Mouse (Mus musculus) embryo, embryonic 10.5 days (tissue): ENCODE measurements at regions not wholly inside any gene's neighbourhood (a gene's known extent, or its start where the extent isn't known, plus 50 kb on each side); places are given as distances from the start of the nearest gene placed in this dataset.

Experiments
- DNase-seq: peaks from one replicate; pipeline ENCODE4 v3.0.0-alpha.2; 2015; ENCODE audit warnings: low spot score

DNA sequence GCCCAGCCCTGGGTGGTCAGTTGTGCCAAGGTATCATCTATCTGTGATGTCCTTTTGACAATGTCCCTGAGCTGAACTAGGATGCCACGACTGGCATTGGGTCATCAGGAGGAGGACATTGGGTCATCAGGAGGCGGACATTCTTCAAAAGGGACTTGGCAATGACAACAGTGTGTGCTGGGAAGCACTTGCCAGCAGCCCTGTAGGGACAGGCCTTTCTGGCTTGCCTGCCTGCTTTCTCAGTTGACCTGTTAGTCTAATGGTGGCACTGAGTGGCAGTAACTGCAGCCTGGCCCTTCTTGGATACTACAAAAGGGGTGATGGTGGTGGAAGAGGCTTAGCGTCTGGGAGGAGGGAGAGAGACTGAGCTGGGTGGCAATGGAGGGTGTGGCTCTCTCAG, 137.2 kb upstream of the Prox1 start:
- DNase-seq = no peak

DNA sequence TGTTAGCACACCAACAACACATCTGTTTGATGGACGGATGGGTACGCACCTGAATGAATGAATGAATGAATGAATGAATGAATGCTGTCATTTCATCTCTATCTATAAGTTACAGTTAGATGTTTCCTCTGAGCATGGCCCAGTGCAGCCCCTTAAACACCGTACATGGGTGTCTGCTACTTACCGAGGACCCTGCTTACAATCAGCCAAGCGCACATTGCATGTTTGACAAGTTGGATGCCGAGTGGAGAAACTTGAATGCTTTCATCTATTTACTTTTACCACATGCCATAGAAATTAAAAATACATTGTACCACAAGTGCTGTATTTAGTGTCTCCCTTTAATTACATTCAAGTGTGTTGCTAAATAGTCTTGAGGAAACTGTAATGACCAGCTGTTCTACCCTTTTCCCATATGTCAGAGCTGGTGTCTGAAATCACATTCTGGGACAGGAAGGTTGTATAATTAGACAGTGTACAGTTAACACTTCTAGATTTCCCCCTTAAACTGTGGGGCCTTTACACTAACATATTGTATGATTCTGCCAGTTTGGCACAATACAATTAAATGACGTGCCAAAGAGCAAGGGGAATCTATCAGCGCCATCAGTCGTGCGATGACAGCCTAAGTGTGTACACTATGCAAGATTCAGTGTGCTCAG, 127.3 kb upstream of the Prox1 start:
- no peak for DNase-seq

DNA sequence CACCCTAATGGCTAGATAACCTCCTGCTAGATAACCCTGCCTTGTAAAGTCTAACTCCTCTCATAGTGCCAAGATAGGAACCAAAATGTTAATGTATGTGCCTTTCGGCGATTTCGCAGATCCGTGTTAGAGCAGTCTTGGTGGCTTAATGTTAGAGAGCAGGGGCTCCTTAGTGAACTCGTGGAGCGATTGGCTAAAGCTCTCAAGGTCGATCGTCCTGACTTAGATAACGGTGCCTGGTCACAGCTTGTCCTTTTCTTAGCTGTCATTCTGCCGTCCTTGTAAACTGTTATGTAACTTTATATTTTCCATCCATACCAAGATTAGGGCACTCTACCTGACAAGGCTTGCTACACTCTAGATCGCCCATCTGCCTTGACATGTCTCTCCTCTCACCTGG, 119.5 kb upstream of the Prox1 start:
- DNase-seq = no peak

DNA sequence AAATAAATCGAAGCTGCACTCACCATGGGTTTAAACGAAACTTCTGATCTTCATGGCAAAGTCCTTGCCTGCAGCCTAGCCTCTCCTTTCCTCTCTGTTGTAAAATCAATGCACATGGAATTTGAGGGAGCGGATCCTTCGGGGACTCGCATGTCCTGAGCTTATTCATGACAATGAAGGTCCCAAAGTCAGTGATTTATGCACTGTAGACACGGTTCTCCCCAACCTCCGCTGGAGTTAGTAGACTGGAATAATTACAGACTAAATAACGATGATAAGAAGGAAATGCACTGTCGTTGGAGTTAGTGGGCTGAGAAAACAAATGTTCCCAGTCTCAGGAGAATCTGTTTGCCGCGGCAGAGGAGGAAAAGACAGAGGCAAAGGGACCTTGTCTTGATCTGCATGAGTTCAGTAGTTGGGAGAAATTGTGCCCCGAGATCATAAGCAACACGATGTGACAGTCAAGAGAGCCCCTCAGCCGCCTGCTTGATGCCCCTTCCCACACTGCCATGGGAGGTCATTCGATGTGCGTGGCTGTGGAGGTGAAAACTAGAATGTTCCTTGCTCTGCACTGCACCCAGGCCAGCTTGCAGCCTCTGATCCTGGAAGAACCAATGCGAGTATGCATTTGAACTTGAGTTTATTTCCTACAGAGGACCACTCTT, 116.1 kb upstream of the Prox1 start:
- DNase-seq = no peak

DNA sequence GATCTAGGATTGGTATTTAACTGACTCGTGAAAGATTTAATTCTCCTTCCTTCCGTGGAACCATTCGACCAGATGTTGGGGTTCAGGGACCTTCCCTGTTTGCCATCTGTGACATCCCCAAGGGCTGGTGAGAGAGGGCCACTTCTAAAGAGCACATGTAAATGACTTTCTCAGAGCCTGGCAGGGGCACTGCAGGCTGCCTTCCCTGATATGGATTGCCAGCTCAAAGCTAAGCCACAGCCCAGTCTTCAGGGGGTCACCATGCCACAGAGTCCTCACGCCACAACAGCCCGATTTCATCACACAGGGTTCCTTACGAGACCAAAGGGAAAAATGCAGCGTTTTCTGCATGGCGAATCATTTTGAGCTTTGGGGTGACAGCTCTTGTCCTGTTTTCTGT, 115.1 kb upstream of the Prox1 start:
- DNase-seq = no peak

DNA sequence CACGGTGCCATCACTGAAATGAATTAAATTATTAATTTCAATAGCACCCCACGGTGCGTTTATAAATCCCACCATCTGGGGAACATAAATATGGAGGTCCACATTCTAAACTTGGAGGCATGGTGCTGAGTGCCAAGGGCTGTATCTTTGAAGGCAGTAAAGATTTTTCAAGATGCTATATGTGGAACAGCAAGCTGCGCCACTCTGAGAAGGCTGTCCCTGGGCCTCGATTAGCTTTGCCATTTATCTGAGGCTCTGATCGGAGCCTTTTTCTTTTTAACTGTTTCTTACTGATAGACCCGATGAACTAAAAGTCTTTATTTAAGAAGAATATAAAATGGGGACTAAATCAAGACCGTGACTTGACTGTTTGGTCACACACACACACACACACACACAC, 114.5 kb upstream of the Prox1 start:
- DNase-seq = no peak

DNA sequence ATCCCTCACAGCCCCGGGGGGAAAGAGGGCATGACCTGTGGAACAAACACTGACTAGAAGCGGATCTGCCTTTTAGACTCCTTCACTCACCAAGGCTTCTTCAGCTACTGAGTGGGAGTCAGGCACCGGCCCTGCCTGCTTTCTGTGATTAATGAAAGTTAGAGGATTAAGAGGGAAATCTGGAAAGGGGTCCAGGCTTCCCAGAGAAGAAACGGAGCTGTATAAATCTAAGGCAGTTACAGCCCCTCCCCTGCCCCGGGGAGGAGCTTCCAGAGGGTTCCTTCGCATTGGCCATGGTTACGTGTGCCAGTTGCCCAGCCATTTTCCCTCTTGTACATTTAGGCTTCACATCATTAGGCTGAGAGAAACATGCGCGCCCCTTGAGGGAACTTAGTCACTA, 113.6 kb upstream of the Prox1 start:
- DNase-seq = peak; percentile 7

DNA sequence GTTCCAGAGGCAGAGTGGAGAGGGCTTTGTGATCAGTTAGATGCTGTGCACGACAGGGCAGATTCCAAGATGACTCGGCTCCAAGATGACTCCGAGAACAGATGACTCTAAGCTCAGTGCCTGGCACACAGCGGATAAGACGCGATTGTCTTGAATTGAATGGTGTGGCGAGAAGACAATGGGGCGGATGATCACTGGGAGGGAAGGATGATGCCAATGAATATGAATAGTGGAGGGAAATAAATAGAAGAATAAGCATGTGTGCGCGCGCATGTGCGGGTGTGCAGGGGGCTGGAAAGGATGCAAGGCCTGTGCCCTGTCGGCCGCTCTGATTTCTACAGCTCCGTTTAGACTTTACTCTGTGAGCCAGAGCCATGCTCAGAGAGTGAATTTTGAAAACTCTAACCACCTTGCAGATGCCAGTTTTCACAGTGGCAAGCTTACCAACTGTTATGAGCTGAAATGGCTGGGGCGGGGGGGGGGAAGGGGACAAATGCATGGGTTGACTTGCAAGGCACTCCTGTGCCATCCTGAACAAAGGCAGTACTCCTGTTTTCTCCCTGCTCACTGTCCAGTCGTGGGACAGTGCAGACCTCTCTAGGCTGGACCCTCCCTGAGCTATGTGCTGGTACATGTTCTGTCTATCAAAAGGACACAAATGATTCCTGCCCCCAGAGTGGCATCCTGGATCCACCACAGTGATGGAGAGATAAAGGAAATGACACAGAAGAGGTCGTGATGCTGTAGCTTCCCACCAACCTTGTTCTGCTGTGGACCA, 109.8 kb upstream of the Prox1 start:
- no peak for DNase-seq

DNA sequence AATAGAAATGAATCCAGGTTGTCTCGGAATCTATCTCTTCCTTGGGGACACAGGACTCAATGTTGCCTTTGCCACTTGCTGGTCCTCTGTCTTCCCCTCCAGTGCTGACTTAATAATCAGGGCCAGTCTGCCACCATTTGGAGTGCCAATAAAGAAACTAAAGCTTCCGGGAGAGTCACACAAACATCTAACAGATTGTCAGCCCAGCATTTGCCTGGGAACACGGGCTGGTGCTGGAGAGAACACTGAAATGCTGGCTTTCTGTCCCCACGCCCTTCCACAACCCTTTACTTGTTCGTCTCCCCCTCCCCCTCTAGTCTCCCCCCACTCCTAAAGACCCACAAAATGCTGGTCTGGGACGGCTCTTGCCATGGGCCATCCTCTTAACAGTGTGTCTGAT, 104.4 kb upstream of the Prox1 start:
- no peak for DNase-seq

DNA sequence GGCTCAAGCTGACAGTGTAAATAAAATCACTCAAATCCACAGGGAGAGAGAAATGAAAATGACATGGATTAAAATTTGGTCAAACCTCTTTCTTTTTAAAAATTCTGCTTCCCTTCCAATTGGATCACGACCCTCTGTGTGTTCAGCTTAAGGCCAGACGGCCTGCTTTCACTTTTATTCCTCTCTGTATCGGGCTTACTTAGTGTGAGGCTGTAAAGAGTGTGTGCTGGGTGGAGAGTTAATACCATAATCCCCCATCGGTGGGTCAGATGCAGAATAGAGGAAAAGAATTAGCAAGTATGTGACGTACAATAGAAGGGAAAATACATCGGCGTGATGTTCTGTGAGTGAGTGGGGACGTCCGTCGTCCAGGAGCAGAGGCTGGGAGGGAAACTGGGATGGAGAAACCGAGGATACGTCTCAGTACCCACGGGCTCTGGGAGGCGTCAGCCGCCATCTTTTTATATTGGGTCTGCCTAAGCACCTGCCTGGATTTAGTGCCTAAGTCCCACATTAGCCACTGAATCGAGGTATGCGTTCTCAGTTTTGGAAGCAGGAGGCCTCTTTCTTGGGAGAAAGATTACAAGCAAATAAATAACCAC, 100.4 kb upstream of the Prox1 start:
- no peak for DNase-seq

DNA sequence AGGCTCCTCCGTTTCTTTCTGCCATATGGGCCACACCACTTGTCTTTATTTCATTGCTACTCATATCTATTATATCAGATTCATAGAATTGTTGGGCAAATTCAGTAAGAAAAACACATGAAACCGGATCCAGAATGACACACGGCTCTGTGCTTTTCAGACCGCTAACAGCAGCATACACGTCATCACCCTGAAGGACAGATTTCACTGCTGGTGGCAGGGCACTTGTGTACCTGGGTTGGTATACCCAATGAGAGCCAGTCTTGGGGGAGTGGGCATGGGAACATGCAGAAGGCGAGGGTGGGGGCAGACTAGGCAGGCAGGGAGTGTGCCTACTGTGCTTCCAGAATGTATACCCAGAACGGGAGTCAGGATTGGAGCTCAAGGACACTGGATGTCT, 98.7 kb upstream of the Prox1 start:
- DNase-seq = no peak

DNA sequence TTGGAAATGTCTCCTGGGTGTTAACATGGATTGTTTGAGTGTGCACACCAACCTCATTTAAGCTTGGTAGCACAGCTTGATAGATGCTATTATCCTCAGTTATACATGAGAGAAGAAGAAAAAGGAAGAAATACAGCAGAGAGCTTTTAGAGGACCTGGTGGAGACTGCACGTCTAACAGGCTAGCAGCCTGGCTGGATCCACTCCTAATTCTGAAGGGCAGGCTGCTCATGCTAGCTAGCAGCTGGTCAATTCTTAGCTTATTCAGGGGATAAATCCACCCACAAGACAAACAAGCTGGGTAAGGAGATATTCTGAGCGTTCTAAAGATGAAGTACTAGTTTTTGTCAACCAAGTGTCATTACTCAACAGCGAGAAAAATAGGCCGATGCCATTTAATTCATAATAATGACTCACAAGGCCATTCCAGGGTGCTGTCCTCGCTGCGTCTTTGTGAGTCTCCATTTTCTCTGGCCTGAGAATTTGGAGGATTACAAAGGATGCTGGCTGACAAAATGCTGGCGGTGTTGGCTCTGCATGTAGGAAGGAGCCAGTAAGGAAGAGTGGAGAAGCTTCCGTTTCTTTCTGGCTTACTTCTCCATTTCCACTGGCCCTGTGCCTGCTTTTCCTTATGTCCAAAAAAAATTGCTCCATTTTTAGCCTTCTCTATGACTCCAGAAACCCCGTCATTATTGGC, 94.7 kb upstream of the Prox1 start:
- DNase-seq = no peak

DNA sequence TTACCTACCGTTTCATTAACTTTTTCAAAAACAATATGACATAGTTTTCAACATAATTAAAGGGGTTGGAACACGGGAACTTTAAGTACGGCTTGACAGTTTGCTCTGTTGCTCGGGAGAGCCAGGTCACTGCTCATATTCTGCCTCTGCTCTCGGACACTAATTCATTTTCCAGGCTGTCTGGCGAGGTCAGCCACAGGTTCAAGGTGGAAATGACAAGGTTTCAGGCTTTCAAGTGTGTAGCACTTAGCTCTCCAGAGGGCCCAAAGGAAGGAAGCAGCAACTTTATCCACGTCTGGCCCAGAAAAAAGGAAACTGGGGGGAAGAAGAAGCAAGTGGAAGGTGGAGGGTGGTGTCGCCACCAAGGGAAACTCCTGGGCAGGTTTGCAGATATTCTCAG, 94.0 kb upstream of the Prox1 start:
- no peak for DNase-seq

DNA sequence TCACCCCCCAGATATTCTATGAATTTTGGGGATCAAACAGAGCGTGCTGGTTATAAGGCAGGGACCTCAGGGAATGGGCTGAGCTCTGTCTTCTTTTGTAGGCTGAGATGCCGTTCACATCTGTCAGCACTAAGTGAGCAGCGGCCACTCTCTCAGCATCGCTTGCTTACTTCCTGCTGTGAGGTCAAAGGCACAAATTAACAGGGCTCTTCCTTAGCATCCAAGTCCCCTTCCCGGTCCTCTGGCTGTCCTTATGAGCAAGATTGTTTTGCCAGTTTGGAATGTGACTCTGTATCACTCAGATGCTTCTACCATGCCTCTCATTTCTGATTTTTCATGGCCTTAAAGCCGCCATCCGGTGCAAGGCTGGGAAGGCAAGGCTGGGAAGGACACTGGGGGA, 93.1 kb upstream of the Prox1 start:
- DNase-seq = peak; percentile 55

DNA sequence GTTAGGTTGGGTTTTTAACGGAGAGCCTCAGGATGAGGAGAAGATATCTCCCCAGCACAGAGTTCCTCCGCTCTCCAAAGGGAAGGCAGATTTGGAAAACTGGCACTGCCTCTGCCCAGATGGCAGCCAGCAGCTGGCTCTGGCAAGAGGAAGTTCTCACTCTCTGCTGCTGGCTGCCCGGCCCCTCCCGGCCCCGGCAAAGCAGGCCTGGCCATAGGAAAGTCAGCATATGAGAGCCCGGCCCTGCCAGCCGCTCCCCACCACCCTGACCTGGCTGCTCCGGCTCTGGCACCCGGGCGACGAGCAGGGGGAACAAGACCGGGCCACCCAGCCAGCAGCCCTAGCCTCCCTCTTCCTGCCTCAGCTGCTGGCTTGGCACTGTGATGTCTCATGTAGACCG, 89.1 kb upstream of the Prox1 start:
- no peak for DNase-seq

DNA sequence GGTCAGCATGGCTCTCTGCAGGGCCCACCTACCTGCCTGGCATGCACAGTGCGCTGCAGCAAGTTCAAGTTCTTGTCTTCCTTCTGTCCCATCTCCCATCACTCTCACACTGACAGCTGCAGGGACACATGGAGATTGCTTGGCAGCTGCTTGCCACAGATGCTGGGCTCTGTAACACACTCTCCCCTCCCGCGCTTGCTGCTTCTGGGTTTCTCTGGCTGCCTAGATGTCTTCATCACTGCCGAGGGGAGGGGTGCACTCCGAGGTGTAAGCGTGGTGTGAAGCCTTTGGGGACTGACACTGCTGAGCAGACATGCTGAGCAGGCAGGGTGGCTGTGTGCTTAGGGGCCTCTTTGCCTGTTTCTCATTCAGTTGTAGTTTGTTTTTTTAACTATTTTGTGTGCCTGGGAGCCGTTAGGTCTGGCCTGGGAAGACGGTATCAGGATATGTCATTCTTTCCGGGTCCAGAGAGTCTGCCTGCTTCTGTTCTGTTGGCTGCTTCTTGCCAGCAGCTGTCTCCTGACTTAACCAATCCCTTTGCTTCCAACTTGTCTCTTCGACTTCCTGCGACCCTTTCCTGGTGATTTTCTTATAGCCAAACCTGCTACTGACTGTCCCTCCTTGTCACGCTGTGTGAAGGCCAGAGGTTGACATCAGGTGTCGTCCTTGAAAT, 80.2 kb upstream of the Prox1 start:
- peak; percentile 21 for DNase-seq

DNA sequence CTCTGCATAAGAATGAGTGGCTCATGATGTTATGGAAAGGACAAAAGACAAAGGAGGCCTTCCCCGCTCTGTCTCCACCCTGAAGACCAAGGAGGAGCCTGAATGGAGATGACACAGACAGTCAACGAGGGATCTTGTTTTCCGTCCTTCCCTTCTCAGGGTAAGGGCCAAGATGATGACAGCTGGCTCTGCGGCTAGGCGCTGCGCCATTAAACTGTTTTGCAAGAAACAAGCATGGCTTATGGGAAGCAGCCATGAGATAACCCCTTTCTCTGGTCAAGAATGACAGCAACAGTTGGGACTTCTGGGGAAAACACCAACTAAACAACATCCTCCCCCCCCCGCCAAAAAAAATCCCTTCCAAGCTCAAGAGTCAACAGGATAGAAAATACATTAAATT, 72.0 kb upstream of the Prox1 start:
- no peak for DNase-seq

DNA sequence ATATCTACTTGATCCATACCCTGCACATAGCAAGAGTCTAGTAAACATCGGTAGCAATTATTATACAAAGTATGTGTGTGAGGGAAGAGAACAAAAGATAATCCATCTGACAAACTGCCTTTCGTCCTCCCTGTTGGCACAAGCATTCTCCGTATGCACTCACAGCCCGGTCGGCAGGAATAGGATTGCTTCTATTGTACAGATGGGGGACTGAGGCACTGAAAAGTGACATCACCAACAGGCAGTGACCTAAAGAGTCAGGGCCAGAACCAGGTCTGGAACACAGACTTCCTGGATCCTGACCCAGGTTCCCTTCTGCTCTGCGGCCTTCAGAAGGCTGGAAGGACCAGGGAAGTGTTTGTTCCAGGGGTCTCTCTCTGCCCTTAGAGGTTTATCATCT, 69.3 kb upstream of the Prox1 start:
- no peak for DNase-seq

DNA sequence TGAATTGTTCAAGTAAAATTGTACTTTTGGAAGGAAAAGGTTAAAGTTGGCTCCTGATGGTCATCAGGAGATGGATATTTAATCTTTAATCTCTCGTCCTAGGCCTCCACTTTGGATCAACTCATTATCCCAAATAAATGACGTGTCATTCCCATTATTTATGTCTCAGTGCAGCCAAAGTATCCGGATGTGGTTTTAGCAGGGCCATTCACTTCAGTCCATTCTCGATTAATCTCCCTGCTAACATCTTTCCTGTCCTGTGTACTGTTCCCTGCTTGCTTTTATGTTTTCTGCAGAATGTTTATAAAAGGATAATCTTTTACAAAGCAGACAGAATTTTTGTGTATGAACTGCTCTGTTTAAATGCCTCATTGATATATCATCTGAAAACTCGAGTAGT, 60.4 kb upstream of the Prox1 start:
- no peak for DNase-seq

DNA sequence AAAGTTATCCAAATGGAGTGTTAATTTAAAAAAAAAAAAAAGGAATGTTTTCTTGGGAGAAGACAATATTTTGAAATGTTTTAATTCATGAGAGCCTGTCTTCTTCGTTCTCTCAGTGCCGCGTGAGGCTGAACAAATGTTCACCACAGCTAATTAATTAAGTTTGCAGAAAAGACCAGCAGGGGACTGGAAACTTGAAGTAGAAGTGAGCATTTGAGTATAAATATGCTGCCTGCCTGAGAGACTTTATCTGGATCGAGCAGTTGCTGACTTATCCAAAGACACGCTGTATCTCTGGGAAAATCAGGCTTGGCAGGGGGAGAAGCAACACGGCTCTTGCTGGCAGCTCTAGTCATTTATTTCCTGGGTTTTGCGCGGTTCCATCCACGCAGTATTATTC, 49.9 kb upstream of the Prox1 start:
- DNase-seq = no peak
